Mouse (Mus musculus): ENCODE results near the gene Zbtb20.

Gene Zbtb20

DNA sequence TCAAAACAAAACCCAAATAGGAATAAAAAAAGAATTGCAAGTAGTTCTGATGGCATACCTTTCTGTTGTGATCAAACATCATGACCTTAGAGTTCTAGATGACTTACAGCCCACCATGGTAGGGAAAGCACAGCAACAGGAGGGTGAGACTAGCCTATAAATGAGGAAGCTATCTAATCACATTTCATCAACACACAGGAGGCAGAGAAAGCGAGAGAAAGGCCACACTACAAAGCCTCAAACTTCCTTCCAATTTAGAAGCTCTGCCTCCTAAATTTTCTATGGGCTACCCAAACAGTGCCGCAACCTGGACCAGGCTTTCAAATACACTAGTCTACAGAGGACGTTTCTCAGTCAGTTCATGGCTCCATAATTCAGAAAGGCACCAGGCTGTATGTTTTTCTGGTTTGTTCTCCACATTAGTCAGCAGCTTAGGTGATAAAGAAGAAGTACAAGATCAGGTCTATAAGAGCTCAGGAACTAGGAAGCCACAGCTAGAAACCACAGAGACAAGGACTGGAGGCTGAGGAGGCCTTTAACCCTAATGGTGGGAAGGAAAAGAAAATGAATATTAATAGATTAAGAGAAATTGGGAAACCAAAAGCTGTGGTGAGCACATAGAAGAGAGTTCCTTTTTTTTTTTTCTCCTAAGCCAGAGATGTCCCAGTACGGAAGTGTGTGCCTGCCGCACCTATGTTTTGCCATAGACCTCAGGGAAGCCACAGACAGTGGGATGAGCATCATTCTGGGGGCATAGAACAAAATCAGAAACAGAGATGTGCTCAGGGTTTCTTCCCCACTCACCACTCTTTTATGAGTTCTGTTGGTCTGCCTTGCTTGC is 572.7 kb downstream of the Zbtb20 start:
- DNase-seq (ENCODE audit: low spot score in 2 of 2): no peak

DNA sequence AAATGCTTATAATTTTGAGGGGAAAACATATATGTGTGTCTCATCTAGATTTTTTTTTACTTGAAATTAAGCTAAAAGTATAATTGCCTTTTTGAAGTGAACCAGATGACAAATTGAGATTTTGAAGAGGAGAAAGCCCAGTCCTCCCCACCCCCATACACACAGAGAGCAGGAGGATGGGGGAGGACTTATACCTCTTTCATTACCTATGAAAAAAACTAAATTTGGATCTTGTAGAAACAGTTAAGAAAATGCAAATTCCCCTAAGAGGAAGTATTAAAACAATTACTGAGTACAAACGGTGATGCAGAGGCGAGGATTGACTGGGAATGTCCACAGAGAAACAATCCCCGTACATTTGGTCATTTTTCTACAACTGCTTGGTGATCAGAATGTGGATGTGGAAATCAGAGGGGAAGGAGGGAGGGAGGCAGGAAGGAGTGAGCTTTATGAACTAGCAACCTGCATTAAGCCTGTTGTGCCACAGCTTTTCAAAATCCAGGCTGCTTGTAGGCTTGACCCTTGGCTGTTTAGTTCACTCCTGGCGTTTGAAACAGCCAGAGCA is 578.8 kb downstream of the Zbtb20 start:
- DNase-seq (ENCODE audit: low spot score in 2 of 2): no peak

DNA sequence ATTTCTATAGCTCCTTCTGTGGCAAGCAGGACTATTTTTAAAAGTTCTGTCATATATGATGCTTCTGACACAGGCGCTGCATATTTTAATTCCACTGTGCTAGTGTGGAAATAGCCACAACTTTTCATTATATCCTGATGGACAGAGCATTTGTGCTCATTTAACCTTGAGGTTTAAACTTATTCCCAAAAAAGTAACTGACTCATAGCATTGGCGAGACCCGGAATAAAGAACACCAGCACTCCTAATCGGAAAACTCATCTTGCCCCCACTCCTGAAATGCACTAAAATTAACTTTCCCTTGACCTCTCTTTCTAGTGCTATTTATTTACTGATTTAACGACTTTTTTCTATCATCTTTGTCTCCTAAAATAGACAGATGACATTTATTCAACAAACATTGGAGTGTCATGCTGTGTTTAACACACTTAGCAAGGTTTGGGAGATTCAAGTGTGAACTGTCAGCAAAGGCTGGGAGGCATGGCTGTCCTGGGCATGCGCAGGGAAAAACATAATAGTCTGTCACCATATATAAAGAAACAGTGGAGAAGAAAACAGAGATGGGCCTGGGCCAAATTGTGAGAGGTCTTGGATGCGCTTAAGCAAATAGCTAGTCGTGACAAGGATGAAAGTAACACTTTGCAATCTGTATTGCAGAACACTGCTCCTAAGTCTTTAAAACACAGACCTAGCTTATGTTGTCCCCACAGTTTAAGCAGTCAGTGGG is 580.9 kb downstream of the Zbtb20 start:
- DNase-seq (ENCODE audit: low spot score in 2 of 2): no peak

DNA sequence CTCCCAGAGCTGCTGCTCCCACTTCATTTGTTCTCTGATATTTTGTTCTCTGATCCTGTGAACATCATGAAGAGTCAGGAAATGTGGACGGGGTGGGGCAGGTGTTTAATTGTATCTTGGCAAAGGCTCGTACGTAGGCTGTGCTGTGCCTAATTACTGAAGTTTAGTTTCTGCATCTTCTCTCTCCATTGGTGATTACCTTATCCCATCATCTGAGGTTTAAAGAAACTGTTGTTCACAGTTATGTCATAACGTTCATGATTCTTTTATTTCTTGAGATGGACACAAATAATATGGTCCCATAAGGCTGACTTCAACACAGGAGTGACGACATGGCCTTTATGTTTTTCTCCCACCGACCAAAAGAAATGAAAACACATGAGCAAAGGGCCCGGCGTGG is 582.1 kb downstream of the Zbtb20 start:
- no peak for DNase-seq (ENCODE audit: low spot score in 2 of 2)

DNA sequence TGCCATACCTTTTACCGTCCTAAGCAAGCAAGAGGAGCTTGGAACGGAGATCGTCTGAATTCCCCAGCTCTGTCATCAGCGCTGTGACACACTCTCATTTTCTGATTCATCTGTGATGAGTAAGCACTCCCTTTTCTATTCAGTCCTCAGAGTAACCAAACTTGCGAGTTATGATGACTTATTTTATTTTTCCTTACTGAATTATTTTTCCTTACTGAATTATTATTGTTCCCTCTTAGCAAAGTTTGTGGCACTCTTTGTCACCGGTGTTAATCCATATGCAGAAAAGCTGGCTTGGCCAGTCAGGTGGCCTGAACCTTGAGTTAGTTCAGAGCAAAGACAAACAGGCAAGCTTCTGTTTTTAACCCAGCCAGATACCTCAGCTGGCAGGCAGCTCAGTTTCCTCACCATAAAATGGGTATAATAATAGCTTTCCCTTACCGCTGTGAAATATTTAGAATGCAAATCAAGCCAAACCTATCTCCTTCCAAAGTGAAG is 583.1 kb downstream of the Zbtb20 start:
- DNase-seq (ENCODE audit: low spot score in 2 of 2): no peak

DNA sequence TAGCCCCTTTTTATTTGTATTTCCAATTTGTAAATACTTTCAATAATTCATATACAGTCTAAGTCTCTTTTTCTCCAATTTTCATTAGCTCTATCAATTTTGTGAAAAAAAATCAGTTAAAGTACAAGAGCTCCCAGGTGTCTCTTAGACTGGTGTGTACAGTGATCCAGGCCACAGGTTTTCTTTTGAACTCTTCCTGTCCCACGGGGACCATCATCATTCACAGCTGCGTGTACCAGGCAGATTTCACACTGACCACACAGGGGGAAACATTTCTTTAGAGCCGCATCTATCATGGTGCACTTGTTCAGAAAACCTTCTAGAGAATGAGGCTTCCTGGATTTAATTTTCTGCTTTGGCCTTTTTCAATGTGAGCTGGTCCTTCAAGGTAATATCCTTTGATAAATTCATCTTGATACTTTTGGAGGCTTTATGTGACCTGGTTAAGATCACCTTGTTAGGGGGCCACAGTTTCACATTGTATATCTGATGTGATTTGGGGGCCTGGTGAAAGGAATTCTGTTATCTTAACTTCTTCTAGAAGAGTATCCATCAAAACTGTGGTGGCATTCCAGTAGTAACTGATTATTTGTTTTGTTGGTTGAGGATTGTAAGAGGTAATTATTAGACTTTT is 586.2 kb downstream of the Zbtb20 start:
- no peak for DNase-seq (ENCODE audit: low spot score in 2 of 2)

DNA sequence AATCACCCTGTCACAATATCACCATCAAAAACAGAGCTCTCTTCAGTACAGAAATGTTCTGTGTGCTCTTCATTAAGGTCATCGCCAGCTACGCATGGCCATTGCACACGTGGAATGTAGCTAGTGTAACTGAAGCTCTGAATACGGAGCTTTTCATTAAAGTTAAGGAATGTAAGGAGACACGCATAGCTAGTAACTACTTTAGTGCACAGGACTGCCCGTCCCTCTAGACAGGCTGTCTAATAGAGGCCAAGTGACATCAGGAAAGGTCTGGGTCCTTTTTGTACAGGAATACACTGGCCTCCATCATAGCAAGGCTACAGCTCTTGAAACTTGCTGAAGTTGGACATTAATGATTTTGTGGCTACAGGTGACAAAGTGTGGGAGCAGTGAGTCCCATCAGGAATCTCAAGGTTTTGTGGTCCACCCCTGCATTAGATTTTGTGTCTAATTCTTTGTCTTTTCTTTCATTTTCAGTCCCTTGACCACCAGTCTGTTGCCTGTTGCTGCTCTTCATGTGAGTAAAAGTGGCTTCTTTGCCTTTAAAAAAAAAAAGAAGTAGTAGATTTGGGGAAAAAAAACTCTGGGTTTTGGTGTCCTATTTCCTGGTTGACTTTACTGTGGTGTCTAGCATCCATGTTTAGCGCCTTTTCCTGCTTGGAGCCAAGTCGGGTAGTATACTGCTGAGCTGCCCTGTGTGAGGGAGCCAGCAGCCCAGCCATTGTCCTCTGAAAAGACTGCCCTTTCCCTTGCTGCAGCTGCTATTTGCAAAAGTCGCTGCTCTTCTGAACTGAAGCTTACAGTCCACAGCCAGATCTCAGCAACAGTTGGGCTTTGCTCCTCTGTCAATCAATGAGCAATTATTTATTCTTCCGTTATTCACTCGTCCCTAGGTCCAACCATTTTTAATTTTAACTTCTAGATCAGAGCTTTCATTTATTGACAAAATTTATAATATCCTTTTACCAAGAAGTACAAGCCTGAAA is 587.1 kb downstream of the Zbtb20 start:
- DNase-seq (ENCODE audit: low spot score in 2 of 2): no peak

DNA sequence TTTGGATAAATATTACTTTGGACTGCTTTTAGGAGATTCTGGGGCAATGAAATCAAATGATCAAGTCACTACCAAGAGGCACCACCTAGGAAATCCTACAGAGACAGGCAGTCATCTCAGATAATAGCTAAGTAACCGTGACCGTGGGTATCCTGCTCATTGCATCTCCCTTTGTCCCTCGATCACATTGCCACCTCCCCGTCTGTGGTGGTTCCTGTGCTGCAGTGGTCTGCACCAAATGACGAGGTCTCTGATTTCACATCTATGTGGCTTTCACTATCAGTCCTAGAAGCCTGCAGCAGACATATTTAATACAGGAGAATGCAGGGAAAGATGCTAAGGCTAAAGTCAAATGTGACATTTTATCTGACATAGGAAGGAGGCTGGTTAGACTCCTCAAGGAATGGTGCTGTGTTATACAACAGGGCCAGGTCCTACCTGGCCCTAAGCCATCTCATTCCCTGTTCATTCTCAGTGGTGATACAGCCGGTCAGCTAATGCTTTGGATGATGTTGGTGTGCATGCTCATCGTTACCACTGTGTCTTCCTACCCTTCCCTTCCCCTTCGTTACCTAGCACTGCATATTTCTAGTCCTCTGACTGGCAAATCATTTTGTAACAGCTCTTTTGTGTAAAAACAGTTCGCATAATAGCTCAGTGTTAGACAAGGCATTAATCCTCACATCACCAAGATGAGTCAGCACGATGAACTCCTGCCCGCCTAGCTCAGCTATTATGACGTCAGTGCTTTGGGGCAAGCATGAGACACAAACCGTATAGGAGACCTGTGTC is 588.2 kb downstream of the Zbtb20 start:
- no peak for DNase-seq (ENCODE audit: low spot score in 2 of 2)

DNA sequence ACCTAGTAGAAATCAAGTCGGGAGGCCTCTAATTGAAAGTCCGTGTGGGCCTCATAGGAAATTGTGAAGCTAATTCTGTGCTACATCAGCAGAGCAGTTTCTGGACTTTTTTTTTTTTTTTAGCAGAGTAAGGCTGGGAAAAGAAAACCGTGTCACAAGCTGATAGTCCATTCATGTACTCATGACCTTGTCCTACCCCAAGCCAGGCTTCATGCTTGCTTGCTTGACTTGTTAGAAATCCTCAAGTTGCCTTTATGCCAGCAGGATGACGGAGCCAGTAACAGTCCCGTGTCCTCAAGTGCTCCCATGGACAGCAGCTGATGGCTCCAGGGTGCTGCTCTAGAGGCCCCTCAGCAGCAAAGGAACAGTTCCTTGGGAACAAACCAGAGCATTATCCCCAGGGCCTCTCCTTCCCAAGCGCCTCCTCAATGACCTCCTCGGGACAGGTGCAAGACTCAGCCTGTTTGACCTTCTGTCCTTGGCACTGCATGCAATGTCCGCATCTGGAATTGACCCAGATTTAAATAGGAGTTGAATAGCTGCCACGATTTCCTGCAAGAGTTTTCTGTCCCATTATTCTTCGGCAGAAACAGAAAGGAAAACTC is 588.9 kb downstream of the Zbtb20 start:
- peak in 1 of 2 experiments; percentile 52 for DNase-seq (ENCODE audit: low spot score in 2 of 2)

DNA sequence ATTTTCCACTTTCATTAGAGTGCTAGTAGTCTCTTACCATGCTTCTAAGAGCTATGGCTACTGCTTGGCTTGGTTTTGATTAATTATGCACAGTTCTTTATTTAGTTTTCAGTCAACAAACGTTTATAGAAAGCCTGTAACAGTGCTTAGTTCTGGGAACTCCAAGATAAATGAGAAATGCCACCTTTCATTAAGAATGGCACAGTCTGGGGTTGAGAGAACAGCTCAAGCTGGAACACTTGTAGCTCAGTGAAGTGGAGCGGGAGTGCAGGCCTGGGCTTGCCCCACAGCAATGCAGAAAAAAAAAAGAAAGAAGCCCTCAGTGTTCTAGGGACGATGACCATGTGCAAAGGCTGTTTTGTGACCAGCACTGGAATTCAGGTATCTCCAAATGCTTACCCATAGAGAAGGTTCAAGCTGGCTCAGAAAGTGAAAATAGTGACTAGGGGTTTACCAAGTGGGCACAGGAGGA is 589.7 kb downstream of the Zbtb20 start:
- no peak for DNase-seq (ENCODE audit: low spot score in 2 of 2)

DNA sequence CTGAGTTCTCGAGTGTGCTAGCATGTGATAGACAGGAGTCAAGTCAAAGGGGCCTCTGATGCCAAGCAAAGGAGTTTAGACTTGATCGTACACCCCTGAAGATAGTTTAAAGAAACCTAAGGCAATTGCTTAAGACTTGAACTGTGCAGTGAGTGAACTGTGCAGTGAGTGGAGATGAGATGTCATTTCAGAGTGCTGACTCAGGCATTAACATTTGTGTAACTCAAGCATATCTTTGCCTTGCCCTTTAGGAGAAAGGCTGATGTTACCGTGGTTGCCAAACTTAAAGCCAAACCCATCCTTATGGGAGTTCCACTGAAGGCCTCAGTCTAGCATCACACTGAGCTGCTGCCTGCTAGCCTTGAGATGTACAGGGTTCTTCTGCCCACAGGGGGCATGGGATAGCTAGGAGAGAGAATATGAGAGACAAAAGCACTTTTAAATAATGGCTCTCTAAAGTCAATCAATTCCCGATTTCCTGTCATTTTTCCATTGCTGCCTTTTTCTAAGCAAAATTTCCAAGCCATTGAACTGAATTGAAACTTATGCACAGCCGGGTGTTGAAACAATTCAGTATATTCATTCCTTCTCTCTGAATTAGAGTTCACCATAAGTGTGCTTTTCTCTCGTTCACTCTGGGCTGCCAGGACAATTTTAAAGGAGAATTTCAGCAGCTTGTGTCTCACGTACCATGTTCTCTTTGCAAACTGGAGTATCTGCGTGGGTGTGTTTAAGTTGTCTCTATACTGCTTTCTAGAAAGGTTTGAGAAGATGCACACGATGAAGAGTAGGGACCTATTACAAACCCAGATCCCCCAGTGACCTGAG is 590.5 kb downstream of the Zbtb20 start:
- DNase-seq (ENCODE audit: low spot score in 2 of 2): no peak

DNA sequence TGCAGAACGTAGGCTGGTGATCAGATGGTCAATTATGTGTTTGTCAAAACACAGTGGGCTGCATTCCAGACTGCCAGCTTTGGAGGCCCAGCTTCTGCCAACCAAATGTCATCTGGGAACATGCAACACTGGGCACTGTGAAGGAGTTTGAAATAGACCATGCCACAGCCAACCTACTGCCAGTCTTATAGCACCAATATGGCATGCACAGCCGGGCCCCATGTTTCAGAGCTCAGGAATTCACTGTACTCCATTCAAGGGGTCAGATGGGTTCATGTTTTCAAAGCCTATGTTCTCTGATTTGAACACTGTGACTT is 591.0 kb downstream of the Zbtb20 start:
- DNase-seq (ENCODE audit: low spot score in 2 of 2): no peak

DNA sequence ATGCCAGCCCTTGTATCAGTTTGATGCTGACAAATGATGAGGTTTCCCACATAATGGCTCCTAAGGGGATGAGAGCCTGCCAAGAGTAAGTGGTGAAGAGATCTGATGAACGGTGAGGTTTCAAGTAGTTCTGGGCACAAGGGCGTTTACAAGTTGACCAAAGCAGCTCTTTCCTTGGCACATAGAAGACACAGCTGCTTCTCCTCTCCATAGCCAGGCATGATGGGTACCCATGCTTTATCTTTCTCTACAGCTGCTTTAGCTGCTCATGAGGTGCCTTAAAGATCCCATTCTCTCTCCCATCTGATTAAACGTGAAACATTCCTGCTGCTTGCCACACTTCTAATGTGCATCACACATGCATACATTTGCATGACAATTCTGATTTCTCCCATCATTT is 595.4 kb downstream of the Zbtb20 start:
- no peak for DNase-seq (ENCODE audit: low spot score in 2 of 2)

DNA sequence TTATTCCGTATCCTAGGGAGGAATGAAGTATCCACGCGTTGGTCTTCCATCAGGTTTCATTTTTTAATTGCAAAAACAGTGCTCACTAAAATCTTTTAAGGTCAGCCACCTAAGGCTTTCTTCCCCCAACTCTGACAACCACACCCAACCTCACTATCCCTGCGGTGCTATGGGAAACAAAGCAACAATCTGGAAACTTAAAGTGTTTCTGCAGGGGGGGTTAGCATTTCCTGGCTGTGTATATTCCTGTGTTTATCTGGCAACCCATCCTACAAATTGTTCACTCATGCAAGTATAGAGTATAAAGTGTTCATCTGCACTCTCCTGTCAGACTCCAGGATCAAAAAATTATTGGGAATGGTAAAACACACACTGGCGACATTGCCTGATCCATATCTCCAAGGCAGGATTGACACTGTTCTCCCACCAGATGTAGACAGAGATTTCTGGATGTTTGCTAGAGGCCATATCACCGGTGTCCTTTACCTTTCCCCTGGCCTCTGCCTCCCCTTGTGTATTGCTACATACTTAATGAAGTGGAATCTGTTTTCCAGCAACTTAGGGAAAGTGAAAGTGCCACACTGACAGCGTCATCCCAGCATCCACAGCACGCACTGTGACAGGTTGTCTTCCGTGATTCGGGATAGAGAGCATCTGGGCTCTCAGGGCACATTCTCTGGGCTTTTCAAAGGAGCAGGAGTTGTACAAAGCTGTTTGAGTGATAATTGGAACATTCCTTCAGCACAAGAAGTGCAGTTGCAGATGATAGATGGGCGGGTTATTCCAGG is 599.5 kb downstream of the Zbtb20 start:
- no peak for DNase-seq (ENCODE audit: low spot score in 2 of 2)

DNA sequence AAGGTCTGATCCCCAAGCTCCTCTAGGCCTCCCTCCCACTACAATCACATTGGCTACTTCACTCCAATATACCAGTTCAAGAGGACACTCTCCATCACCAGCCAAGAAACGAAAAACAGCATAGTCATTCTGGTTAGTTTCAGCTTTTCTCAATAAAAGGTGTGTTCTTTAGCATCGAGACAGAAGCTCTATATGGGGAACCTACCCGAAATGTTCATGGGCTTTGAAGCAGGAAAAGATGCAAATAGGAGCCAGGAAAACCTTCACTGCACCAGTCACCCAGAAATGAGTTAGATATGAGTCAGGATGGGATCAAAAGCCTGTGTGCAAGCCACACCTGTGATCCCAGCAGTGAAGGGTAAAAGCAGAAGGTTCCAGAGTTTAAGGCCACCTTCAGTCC is 601.2 kb downstream of the Zbtb20 start:
- DNase-seq (ENCODE audit: low spot score in 2 of 2): no peak

DNA sequence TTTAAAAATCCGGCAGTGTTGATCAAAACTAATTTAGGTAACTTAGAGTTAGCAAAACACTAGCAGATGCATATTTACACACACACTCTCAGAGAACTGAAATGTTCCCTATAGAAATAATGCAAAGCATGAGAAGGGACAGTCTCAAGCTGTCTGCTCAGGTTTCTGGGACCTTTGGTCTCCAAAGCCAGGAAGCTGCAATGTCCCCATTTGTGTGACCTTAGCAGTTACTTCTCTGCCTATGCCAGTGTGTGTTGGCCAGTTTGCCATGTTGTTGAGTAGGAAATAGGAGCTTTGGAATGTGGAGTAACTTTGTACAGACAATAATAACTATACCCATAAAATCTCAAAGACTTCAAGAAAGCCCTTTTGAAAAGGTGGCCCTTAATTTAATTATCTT is 602.7 kb downstream of the Zbtb20 start:
- no peak for DNase-seq (ENCODE audit: low spot score in 2 of 2)

DNA sequence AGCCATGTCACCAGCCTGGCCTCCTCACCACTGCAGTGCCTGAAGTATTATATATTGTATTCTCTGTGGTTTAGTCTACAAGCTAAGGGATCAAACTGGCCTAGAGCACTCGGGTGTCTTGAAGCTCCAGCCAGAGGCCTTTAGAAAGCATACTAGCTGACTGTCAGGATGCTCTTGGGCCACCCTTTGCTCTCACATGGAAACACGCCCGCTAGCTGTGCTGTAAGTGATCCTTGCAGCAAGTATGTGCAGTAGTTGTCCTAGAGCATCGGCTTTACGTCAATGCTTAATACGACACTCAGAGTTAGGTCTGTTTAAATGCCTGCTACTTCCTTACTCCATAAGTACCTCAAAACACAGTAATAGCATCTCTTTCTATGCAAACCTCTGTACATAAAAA is 604.9 kb downstream of the Zbtb20 start:
- DNase-seq (ENCODE audit: low spot score in 2 of 2): no peak

DNA sequence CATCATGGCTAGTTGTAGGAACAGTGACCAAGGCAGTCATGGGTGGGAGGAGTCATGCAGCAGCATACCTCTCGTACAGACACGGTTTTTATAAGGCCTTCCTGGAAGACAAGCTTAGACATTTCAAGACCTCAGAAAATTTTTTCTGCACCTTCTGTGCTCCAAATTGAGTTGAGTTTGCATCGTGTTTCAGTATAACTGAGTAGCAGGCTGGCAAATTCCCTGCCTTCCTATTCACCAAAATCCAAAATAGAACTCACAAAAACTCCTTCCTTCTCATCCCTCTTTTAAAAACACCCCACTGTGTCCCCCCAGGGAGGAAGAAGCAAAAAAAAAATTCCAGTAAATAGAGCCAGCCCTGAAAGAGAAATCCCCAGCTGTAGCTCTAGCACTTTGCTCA is 606.4 kb downstream of the Zbtb20 start:
- no peak for DNase-seq (ENCODE audit: low spot score in 2 of 2)
